Mouse (Mus musculus) ES-E14 (cell line): ENCODE results near the gene Tlx3. TPM values are rescaled to one million over a fixed set of nuclear protein-coding genes. Genes with fewer than 3 reads are reported as not detected.

Experiments used
- DNase-seq: peaks from one replicate; pipeline ENCODE4 v3.0.0-alpha.2; 2013; ENCODE audit warnings: low read depth, low spot score
- H3K27ac ChIP-seq: 2 replicates; pipeline ENCODE4 v1.5.1; 2012; ENCODE audit warnings: low read depth, mild to moderate bottlenecking, low read length, moderate library complexity, mixed read lengths; ENCODE audit not compliant: poor library complexity, insufficient read depth, severe bottlenecking
- H3K36me3 ChIP-seq: 2 replicates; pipeline ENCODE4 v1.6.1; 2012; ENCODE audit warnings: mild to moderate bottlenecking, low read length, moderate library complexity, mixed read lengths; ENCODE audit not compliant: control insufficient read depth, poor library complexity, insufficient read depth, severe bottlenecking
- H3K4me1 ChIP-seq, 2 experiments: fragments of 150-350 bp in 1 of 2; sonication (generic) in 1 of 2; 2 replicates each; pipeline ENCODE4 v1.6.1; 2012; ENCODE audit warnings: low read length in 2 of 2, mild to moderate bottlenecking in 1 of 2, mixed read lengths in 1 of 2; ENCODE audit not compliant: control insufficient read depth in 2 of 2, insufficient read depth in 2 of 2, poor library complexity in 1 of 2
- H3K4me3 ChIP-seq, 2 experiments: fragments of 150-350 bp in 1 of 2; sonication (generic) in 1 of 2; 2 replicates each; pipeline ENCODE4 v1.5.1; 2012; ENCODE audit warnings: low read length in 2 of 2, low read depth in 1 of 2, mild to moderate bottlenecking in 1 of 2, mixed read lengths in 1 of 2; ENCODE audit not compliant: insufficient read depth in 1 of 2, poor library complexity in 1 of 2, severe bottlenecking in 1 of 2
- H3K9ac ChIP-seq: 2 replicates; pipeline ENCODE4 v1.6.1; 2012; ENCODE audit warnings: low read depth, mild to moderate bottlenecking, low read length, mixed read lengths; ENCODE audit not compliant: poor library complexity, insufficient read depth, severe bottlenecking
- H3K9me3 ChIP-seq: fragments of 150-350 bp; sonication (generic); 2 replicates; pipeline ENCODE4 v1.6.1; 2012; ENCODE audit warnings: low read depth, mild to moderate bottlenecking, low read length; ENCODE audit not compliant: control insufficient read depth, insufficient read depth
- CHD2 ChIP-seq: IDR thresholded peaks from 2 replicates; pipeline ENCODE4 v1.6.1; 2014; ENCODE audit warnings: mild to moderate bottlenecking, low read depth, low read length, inconsistent platforms
- HCFC1 ChIP-seq: IDR thresholded peaks from 2 replicates; pipeline ENCODE4 v1.6.1; 2012; ENCODE audit warnings: low read length, inconsistent platforms, borderline replicate concordance; ENCODE audit not compliant: insufficient read depth
- MAFK ChIP-seq: IDR thresholded peaks from 2 replicates; pipeline ENCODE4 v1.6.1; 2014; ENCODE audit warnings: mild to moderate bottlenecking, low read depth, low read length, inconsistent platforms; ENCODE audit not compliant: insufficient read depth
- ZC3H11A ChIP-seq: IDR thresholded peaks from 2 replicates; pipeline ENCODE4 v1.6.1; 2012; ENCODE audit warnings: low read depth, mild to moderate bottlenecking, inconsistent platforms, low read length, borderline replicate concordance
- ZNF384 ChIP-seq: IDR thresholded peaks from 2 replicates; pipeline ENCODE4 v1.6.1; 2012; ENCODE audit warnings: low read depth, low read length, inconsistent platforms
- in situ Hi-C, 2 experiments: fragments of 600-800 bp; cut with MboI; formaldehyde crosslinking; loops; one replicate each; pipeline ENCODE4 v1.15.1; 2025; ENCODE audit warnings: low sequenced_read_pairs in 2 of 2, inconsistent platforms in 1 of 2; ENCODE audit not compliant: unreplicated experiment in 2 of 2
- total RNA-seq: library from RNA; depleted of rRNA; stranded (reverse); fragments of 300-350 nt; gene quantifications from 2 replicates; pipeline ENCODE4 v1.2.3, GENCODE M21; 2012

The Tlx3 gene
- total RNA-seq, 1 experiment = 0.54 TPM

DNA sequence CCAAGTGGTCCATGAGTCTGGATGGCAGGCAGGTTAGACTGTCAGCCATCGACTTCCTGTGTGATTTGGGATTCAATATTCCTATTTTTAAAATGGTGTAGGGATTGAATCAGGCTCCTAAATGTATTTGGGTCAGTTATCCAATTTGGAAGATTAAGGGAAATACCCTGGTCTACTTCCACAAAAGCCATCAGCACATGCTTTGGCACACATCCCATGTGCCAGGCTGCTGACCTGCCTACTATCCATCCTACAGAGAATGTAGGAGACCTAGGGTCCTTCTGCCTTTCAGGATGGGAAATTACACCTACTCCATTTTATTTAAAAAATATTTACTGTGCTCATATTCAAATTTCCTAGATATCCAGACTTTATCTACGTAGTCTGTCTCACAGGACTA is 4.0 kb upstream of the Tlx3 start:
- H3K27ac ChIP-seq = no peak overlapping the region
- in situ Hi-C loops = no loop called here
- H3K9me3 ChIP-seq = no peaks in the 10 kb centered on the region
- H3K36me3 ChIP-seq = 0 out of 2 replicates have a peak, but pooled peaks cover 1% of the 10 kb centered on the region
- no peak overlapping the region for H3K9ac ChIP-seq
- H3K4me1 ChIP-seq = peaks cover 0 to 4% of the 10 kb centered on the region in 2 experiments; a peak in 1 of 4 replicates
- DNase-seq = no peak
- no peak for TF ChIP-seq HCFC1
- TF ChIP-seq ZC3H11A = no peak
- no peak for TF ChIP-seq ZNF384
- no peak for TF ChIP-seq CHD2
- TF ChIP-seq MAFK = no peak
- no peak overlapping the region for H3K4me3 ChIP-seq

DNA sequence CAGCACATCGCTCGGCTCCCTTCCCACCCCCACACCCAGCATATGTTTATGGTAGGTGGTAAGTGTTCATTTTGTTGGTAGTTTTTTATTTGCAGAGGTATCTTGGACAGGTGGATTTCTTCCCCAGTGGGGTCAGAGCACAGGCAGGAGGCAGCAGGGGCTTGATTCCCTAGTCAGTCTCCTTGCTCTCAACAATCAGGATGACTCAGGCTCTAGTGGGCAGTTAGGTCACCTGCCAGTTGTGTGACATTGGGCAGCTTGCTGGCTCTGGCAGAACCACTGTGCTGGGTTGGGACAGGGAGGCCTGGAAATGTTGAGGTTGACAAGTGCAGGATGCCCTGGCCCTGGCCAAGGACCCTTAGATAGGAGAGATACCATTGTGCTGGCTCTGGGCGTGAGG is 1.6 kb upstream of the Tlx3 start:
- TF ChIP-seq ZNF384 (no peak), ZC3H11A (no peak), HCFC1 (no peak), MAFK (no peak), CHD2 (no peak)
- H3K4me1 ChIP-seq = peaks cover 0 to 11% of the 10 kb centered on the region in 2 experiments; a peak in 1 of 4 replicates

DNA sequence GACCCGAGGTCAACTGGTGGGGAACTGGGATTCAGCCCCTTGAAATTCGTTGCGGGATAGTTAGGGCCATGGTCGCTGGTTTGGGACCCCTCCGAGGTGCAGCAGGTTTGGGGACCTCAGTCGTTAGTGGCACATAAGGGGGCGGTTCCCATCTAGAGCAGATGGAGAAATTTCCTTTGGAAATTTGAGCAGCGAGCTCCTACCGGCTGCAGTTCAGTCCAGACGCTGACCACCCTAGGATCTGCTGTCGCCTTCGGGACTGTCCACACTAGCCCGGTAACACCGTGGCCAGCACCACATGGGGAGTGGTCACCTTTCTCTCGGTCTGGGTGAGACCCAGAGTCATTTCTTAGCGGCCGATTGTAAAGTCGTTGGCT is 928 bp upstream of the Tlx3 start:
- Histone ChIP-seq H3K36me3 (0 out of 2 replicates have a peak, but pooled peaks cover 1% of the 10 kb centered on the region), H3K4me1 (peaks cover 0 to 11% of the 10 kb centered on the region in 2 experiments; a peak in 1 of 4 replicates), H3K27ac (no peak overlapping the region), H3K9ac (no peak overlapping the region), H3K9me3 (no peaks in the 10 kb centered on the region), H3K4me3 (peak overlapping the region in 1 of 2 experiments; percentile 66; a peak in 1 of 4 replicates)
- TF ChIP-seq MAFK = no peak
- TF ChIP-seq HCFC1 = no peak
- no peak for TF ChIP-seq ZC3H11A
- no peak for TF ChIP-seq CHD2
- TF ChIP-seq ZNF384 = no peak
- in situ Hi-C loops = no loop called here
- DNase-seq = no peak

More for the DNA sequence above, 1.6 kb upstream of the Tlx3 start:
- in situ Hi-C loops = no loop called here
- no peaks in the 10 kb centered on the region for H3K9me3 ChIP-seq
- DNase-seq = no peak
- no peak overlapping the region for H3K4me3 ChIP-seq
- no peak overlapping the region for H3K27ac ChIP-seq
- H3K9ac ChIP-seq = no peak overlapping the region
- 0 out of 2 replicates have a peak, but pooled peaks cover 1% of the 10 kb centered on the region for H3K36me3 ChIP-seq

DNA sequence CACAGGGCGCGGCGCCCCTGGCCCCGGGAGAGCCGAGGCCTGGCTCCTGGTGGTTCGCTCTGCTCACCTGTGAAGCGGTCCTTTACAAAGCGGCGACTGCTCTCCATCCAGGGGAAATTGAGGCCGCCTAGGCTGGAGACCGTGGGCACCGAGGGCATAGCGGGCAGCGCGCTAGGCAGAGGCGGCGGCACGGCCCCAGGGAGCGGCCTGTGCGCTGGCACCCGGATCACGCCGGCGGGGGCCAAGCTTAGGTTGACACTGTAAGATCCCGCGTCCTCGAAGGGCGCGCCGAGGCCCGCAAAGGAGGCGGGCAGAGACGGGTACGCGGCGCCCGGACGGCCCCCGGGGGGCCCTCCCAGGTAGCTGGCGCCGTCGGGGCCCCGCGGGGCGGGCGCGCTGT is 417 bp downstream of the Tlx3 start:
- TF ChIP-seq ZNF384 = no peak
- TF ChIP-seq MAFK = no peak
- no peak for TF ChIP-seq HCFC1
- no peak for TF ChIP-seq CHD2
- TF ChIP-seq ZC3H11A = no peak
- Histone ChIP-seq H3K4me1 (peaks cover 0 to 11% of the 10 kb centered on the region in 2 experiments; a peak in 1 of 4 replicates), H3K9me3 (no peaks in the 10 kb centered on the region), H3K27ac (no peak overlapping the region), H3K9ac (peak overlapping the region; percentile 15; the same call in 1 of the 2 replicates), H3K36me3 (no peaks in the 10 kb centered on the region), H3K4me3 (peak overlapping the region; percentile 55 to 66)
- DNase-seq = no peak
- in situ Hi-C loops = no loop called here
